In the genomic region with DNA sequence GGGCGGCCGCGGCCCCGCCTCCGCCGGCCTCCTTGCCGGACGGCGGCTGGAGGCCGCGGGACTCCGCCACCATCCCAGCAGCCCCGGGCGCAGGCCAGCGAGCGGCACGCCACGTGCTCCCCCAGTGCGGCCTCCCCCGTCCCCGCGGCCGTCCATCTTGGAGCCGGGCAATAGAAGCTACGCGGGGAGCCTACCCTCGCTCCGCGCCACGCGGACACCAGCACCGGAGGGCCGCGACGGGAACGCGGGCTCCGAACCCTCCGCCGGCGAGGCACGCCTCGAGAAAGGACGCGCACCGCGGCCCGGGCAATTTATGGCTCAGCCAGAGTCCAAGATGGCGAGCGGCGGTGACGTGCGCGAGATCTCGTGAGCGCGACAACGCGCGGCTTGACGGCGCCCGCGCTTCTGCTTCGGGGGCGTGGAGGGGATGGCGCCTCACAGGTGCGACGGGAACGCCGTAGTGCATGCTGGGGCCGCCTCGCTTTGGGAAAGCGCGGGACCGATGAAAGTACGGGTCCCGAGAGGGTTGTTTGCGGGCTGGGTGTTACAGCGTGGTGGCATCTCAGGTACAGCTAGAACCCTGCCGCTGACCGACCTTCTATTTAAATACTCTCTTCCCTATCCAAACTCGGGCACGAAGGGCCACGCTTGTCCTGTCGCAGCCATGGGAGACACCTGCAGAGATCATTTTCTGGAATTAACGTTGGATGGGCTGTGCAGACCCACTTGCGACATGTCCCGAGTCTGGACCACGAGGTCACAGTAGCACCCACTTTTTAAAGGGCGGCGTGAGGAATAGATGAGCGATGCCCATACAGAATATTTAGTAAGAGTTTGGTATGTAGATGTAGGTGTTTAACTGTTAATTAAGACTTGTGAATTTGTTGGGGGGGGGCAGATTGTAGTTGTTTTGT, we compare ENCODE assay signal across 8 mouse cellular contexts. TPM values are rescaled to one million over a fixed set of nuclear protein-coding genes. Genes with fewer than 3 reads are reported as not detected.
A peak's percentile ranks its signal among the peaks of the same experiment; 100 is the strongest.
DNase-seq lines count a peak whose midpoint lies in the region; ATAC-seq lines count a peak whose summit lies in the region.

Gene Mgme1 (plus strand): TSS at position 157 of the 914 bp plus-strand sequence.
Gene Snx5 (minus strand): TSS at position 400 of the 914 bp plus-strand sequence.

- peak; percentile 96 for DNase-seq in CD4-positive helper T cell, adult 2 months (ENCODE audit: low read depth, low spot score)
- DNase-seq in brain, embryonic 18.5 days (ENCODE audit: low read depth, low spot score), result peak; percentile 87
- peak; percentile 96 for DNase-seq in kidney, postnatal 10 days
- peak; percentile 92 for DNase-seq in liver, embryonic 13.5 days
- peak; percentile 95 for DNase-seq in neural tube, embryonic 10.5 days (ENCODE audit: extremely low spot score, low spot score)

- peak; percentile 90 for ATAC-seq in erythroid progenitor cell, adult 5-6 weeks (replicated peaks; ENCODE audit: low FRiP score, poor library complexity, severe bottlenecking)
- peak; percentile 90 for ATAC-seq in heart, embryonic 13.5 days (ENCODE audit: extremely low read depth, insufficient number of reproducible peaks, low FRiP score, low TSS enrichment)
- ATAC-seq in liver, embryonic 13.5 days (ENCODE audit: low read depth), result peak; percentile 93
- ATAC-seq in stomach, embryonic 16.5 days (ENCODE audit: insufficient read depth, low FRiP score), result peak; percentile 98

- peak within 1 kb of the TSS; percentile 96 for H3K27ac ChIP-seq in heart, embryonic 13.5 days (replicated peaks)
- peak within 1 kb of the TSS; percentile 92 for H3K27ac ChIP-seq in liver, embryonic 13.5 days
- H3K27ac ChIP-seq in stomach, embryonic 16.5 days (ENCODE audit: low read length), result peak within 1 kb of the TSS; percentile 97

- peaks cover 63% of the 10 kb centered on the region for H3K4me1 ChIP-seq in heart, embryonic 13.5 days
- peaks cover 72% of the 10 kb centered on the region for H3K4me1 ChIP-seq in liver, embryonic 13.5 days (replicated peaks)
- peaks cover 41% of the 10 kb centered on the region for H3K4me1 ChIP-seq in stomach, embryonic 16.5 days (ENCODE audit: control insufficient read depth, insufficient read depth, low read length)

- no peaks in the 10 kb centered on the region for H3K27me3 ChIP-seq in heart, embryonic 13.5 days (replicated peaks)
- no peaks in the 10 kb centered on the region for H3K27me3 ChIP-seq in liver, embryonic 13.5 days
- H3K27me3 ChIP-seq in stomach, embryonic 16.5 days (ENCODE audit: control insufficient read depth, insufficient read depth, low read length), result no peaks in the 10 kb centered on the region

- peaks cover 5% of the 10 kb centered on the region; the same call in 1 of the 2 replicates for H3K36me3 ChIP-seq in heart, embryonic 13.5 days
- H3K36me3 ChIP-seq in liver, embryonic 13.5 days, result peaks cover 23% of the 10 kb centered on the region
- no peaks in the 10 kb centered on the region; the same call in 1 of the 2 replicates for H3K36me3 ChIP-seq in stomach, embryonic 16.5 days (ENCODE audit: control insufficient read depth, insufficient read depth, low read length)

- H3K4me2 ChIP-seq in heart, embryonic 13.5 days, result peak within 1 kb of the TSS; percentile 89
- peak within 1 kb of the TSS; percentile 85 for H3K4me2 ChIP-seq in liver, embryonic 13.5 days
- H3K4me2 ChIP-seq in stomach, embryonic 16.5 days (ENCODE audit: low read depth, low read length), result peak within 1 kb of the TSS; percentile 68

- H3K9me3 ChIP-seq in heart, embryonic 13.5 days, result no peaks in the 10 kb centered on the region
- H3K9me3 ChIP-seq in liver, embryonic 13.5 days (replicated peaks), result no peaks in the 10 kb centered on the region
- H3K9me3 ChIP-seq in stomach, embryonic 16.5 days (replicated peaks; ENCODE audit: control insufficient read depth, low read length), result no peaks in the 10 kb centered on the region

- H3K4me3 ChIP-seq in heart, embryonic 13.5 days, result peak within 1 kb of the TSS; percentile 74
- peak within 1 kb of the TSS; percentile 94 for H3K4me3 ChIP-seq in liver, embryonic 13.5 days (replicated peaks)
- H3K4me3 ChIP-seq in stomach, embryonic 16.5 days (replicated peaks; ENCODE audit: low read length), result peak within 1 kb of the TSS; percentile 97

- H3K9ac ChIP-seq in heart, embryonic 13.5 days, result peak within 1 kb of the TSS; percentile 96
- peak within 1 kb of the TSS; percentile 98 for H3K9ac ChIP-seq in liver, embryonic 13.5 days
- peak within 1 kb of the TSS; percentile 100 for H3K9ac ChIP-seq in stomach, embryonic 16.5 days (ENCODE audit: low read length)

- WGBS in heart, embryonic 13.5 days, result under 1% methylated on average over 92 of the region's 93 CpGs
- WGBS in liver, embryonic 13.5 days (ENCODE audit: insufficient replicate concordance), result under 1% methylated on average over 86 of the region's 93 CpGs
- under 1% methylated on average over 92 of the region's 93 CpGs for WGBS in stomach, embryonic 16.5 days

RNA-seq across cellular contexts. Expression of gene Mgme1, which starts in this region (rescaled TPM):
- total RNA-seq in erythroid progenitor cell, adult 5-6 weeks (2015; ENCODE audit: low replicate concordance), result 4.2 and 5.4 TPM in 2 replicates
- total RNA-seq in erythroid progenitor cell, adult 5-6 weeks (2017; ENCODE audit: low replicate concordance), result 1.4 and 3.2 TPM in 2 replicates
- polyA plus RNA-seq in heart, embryonic 13.5 days (2015; fragmentation: Nextera tagmentation; extraction: Ambion mirVana), result 20.0 and 22.5 TPM in 2 replicates
- polyA plus RNA-seq in liver, embryonic 13.5 days (2015; fragmentation: Nextera tagmentation; extraction: Ambion mirVana), result 14.0 and 14.3 TPM in 2 replicates
- polyA plus RNA-seq in stomach, embryonic 16.5 days (2015; fragmentation: Nextera tagmentation; extraction: Ambion mirVana), result 18.3 and 20.0 TPM in 2 replicates

RNA-seq across cellular contexts. Expression of gene Snx5, which starts in this region (rescaled TPM):
- total RNA-seq in erythroid progenitor cell, adult 5-6 weeks (2015; ENCODE audit: low replicate concordance), result 93.7 and 130 TPM in 2 replicates
- total RNA-seq in erythroid progenitor cell, adult 5-6 weeks (2017; ENCODE audit: low replicate concordance), result 86.1 and 115 TPM in 2 replicates
- polyA plus RNA-seq in heart, embryonic 13.5 days (2015; fragmentation: Nextera tagmentation; extraction: Ambion mirVana), result 90.9 and 96.3 TPM in 2 replicates
- polyA plus RNA-seq in liver, embryonic 13.5 days (2015; fragmentation: Nextera tagmentation; extraction: Ambion mirVana), result 83.9 and 94.8 TPM in 2 replicates
- 106 and 109 TPM in 2 replicates for polyA plus RNA-seq in stomach, embryonic 16.5 days (2015; fragmentation: Nextera tagmentation; extraction: Ambion mirVana)

Comparison
In these comparisons a context has a peak if more than half of its experiments do, and no peak if none do; other contexts are left out.
1. Peak in every context shown above with its lines: DNase-seq, ATAC-seq, H3K4me3 ChIP-seq and H3K27ac ChIP-seq.